Mouse (Mus musculus) frontal cortex, postnatal 36 days (tissue): ENCODE data around the gene Siah2.

Experiments
- DNase-seq, 2 experiments: peaks; one replicate each; pipeline ENCODE4 v3.0.0; 2022; ENCODE audit warnings: low spot score in 2 of 2

The Siah2 gene

GRCm38 (mm10) chr3:58671616-58672250 lies 20.5 kb downstream of the Siah2 start:
- no peak for DNase-seq

- no peak for DNase-seq
Observed at GRCm38 (mm10) chr3:58663970-58664369, 28.2 kb downstream of the Siah2 start.

GRCm38 (mm10) chr3:58660636-58661035 lies 31.6 kb downstream of the Siah2 start:
- no peak for DNase-seq

GRCm38 (mm10) chr3:58657356-58657755 lies 34.8 kb downstream of the Siah2 start:
- no peak for DNase-seq

- DNase-seq = peak; percentile 59 to 75
Observed at GRCm38 (mm10) chr3:58655362-58656130, 36.7 kb downstream of the Siah2 start.

GRCm38 (mm10) chr3:58653907-58654306 lies 38.3 kb downstream of the Siah2 start:
- no peak for DNase-seq

- no peak for DNase-seq
Observed at GRCm38 (mm10) chr3:58650328-58650727, 41.9 kb downstream of the Siah2 start.

GRCm38 (mm10) chr3:58647179-58647578 lies 45.0 kb downstream of the Siah2 start:
- DNase-seq = no peak

GRCm38 (mm10) chr3:58646180-58646579 lies 46.0 kb downstream of the Siah2 start:
- no peak for DNase-seq

- peak; percentile 19 to 28 for DNase-seq
Observed at GRCm38 (mm10) chr3:58636406-58637295, 55.5 kb downstream of the Siah2 start, which contains the start of gene Erich6. TSS of gene Erich6 (minus strand) at chr3:58637207.

- DNase-seq = peak; percentile 5 to 14
Observed at GRCm38 (mm10) chr3:58631693-58632092, 60.5 kb downstream of the Siah2 start.

GRCm38 (mm10) chr3:58624981-58625380 lies 67.2 kb downstream of the Siah2 start:
- DNase-seq = no peak
